Mouse (Mus musculus): ENCODE data around the gene Mmp14. TPM values are rescaled to one million over a fixed set of nuclear protein-coding genes. Genes with fewer than 3 reads are reported as not detected.

Mmp14 gene
- total RNA-seq, 2 experiments from 2014 or later, result 215 to 216 TPM

GRCm38 (mm10) chr14:54471467-54471866 is 40.1 kb downstream of the Mmp14 start:
- no peak for DNase-seq (ENCODE audit: low spot score in 2 of 2)

- no peak for DNase-seq (ENCODE audit: low spot score in 2 of 2)
Measured at GRCm38 (mm10) chr14:54472671-54473070, 41.3 kb downstream of the Mmp14 start.

GRCm38 (mm10) chr14:54474744-54475143 is 43.3 kb downstream of the Mmp14 start:
- DNase-seq (ENCODE audit: low spot score in 2 of 2), result no peak

- DNase-seq (ENCODE audit: low spot score in 2 of 2), result no peak
Measured at GRCm38 (mm10) chr14:54475941-54476844, 44.8 kb downstream of the Mmp14 start, which contains the start of gene Rem2. Gene Rem2, plus strand, starts transcription at chr14:54476100.

DNA sequence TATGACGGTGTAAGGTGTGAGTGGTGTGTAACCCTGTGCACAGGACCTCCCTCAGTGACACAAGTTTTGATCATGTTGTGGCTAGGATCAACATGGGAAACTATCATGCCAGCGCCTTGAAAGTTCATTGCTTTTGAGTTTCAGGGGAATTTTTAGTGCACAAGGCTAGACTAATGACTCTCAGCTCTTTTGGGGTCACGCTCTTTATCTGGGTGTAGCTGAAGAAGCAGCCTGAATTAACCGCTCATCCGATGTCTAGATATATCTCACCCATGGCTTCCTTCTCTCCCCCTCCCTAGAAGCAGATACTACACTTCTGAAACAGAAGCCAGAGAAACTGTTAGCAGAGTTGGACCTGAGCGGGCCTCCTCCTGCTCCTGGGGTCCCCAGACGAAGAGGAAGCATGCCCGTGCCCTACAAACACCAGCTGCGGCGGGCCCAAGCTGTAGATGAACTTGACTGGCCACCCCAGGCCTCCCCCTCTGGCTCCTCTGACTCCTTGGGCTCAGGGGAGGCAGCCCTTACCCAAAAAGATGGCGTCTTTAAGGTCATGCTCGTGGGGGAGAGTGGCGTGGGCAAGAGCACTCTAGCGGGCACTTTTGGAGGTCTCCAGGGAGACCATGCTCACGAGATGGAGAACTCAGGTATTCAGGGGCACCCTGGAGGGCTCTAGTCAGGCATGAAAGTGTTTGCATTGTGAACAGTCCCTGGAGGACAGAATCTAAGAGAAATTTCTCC is 45.9 kb downstream of the Mmp14 start:
- DNase-seq (ENCODE audit: low spot score in 2 of 2), result no peak

- DNase-seq (ENCODE audit: low spot score in 2 of 2), result no peak
Measured at GRCm38 (mm10) chr14:54479451-54479920, 48.1 kb downstream of the Mmp14 start.

GRCm38 (mm10) chr14:54480673-54481072 is 49.3 kb downstream of the Mmp14 start:
- no peak for DNase-seq (ENCODE audit: low spot score in 2 of 2)

DNA sequence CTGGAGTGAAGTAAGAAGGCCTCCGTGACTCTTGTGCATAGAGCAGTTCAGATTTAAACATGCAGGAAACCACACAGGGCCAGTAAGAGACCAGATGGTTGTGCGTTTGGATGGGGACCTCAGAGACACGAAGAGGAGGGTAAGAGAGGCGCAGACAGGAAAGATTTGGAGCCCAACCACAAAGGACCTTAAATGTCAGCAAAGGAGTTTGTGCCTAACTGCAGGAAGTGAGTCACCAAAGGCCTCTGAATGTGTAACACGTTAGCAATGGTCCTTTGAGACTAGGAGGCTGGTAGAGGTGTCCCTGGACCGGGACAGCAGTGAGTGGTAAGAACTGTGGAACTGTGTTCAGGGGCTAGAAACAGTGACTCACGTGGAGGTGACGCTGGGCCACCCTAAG is 50.0 kb downstream of the Mmp14 start:
- DNase-seq (ENCODE audit: low spot score in 2 of 2), result no peak

DNA sequence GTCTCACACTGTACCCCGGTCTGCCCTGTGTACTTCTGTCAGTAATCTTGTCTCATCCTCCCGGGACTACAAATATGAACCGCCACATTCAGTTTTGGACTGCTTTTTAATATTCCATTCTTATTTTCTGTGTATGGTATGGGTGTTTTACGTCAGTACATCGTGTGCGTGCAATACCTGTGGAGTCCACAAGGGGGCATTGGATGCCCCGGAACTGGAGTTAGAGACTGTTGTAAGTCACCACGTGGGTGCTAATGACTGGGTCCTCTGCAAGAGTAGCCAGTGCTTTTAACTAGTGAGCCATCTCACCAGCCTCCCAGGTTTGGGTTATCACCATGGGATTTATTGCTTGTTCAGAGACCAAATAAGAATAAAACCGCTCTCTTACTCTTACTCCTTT is 51.1 kb downstream of the Mmp14 start:
- no peak for DNase-seq (ENCODE audit: low spot score in 2 of 2)

GRCm38 (mm10) chr14:54485899-54486298 is 54.5 kb downstream of the Mmp14 start:
- no peak for DNase-seq (ENCODE audit: low spot score in 2 of 2)

DNA sequence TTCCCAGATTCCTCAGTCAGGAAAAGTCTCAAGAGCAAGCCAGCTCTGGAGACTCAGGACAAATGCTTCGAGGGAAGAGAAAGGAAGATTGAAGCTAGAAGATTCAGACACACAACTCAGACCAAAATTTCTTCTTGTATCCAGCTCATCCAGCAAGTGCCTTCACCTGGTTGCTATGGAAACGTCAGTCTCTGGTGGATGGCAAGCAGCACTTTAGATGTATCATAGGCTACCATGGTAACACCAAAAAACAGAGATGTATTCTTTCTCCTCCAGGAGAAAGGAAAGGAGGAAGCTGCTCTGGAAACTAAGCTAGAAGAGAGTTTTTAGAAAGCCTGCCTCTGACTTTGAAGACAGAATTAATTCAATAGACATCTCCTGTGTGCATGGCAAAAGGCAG is 56.3 kb downstream of the Mmp14 start:
- DNase-seq (ENCODE audit: low spot score in 2 of 2), result no peak

- no peak for DNase-seq (ENCODE audit: low spot score in 2 of 2)
Measured at GRCm38 (mm10) chr14:54488350-54488749, 56.9 kb downstream of the Mmp14 start.

DNA sequence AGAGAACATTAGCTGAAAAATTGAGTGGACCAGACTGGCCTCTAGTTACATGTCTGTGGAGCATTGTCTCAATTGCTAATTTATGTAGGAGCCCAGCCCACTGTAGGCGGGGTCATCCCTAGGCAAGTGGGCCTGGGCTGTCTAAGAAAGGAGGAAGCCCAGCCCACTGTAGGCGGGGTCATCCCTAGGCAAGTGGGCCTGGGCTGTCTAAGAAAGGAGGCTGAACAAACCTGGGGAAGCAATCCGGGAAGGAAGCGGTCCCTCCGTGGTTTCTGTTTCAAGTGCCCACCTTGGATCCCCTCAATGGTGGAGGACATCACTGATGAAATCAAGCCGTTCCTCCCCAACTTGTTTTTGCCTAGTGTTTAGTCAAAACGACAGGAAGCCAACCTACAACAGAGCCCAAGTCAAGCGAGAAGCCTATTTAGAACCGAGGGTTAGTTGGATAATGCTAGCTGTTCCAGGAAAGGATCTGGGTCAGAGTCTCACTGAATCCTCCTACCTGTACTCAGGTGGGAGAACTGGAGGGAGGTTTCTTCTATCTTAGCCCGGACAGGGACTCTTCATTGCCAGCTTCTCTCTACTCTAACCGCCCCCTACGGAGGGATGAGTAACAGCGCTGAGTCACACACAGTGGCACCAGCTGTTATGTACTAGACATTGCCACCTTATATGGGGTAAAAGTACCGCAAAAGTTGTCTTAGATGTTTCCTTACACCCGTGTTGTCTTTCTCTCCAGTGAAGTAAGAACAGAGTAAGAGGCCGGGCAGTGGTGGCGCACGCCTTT is 61.1 kb downstream of the Mmp14 start:
- no peak for DNase-seq (ENCODE audit: low spot score in 2 of 2)

GRCm38 (mm10) chr14:54493236-54493635 is 61.8 kb downstream of the Mmp14 start:
- DNase-seq (ENCODE audit: low spot score in 2 of 2), result no peak

GRCm38 (mm10) chr14:54494234-54494633 is 62.8 kb downstream of the Mmp14 start:
- no peak for DNase-seq (ENCODE audit: low spot score in 2 of 2)

Other genes starting within 250 kb of the Mmp14 start
- 100 to 1,000 TPM; 195 to 211 TPM for gene Dad1, start 177.5 kb upstream of the Mmp14 start, total RNA-seq (2021)
- gene Abhd4, start 177.4 kb upstream of the Mmp14 start, total RNA-seq (2021), result 100 to 1,000 TPM; 351 to 353 TPM
- not detected for gene Olfr49, start 146.7 kb upstream of the Mmp14 start, total RNA-seq (2021)
- 100 to 1,000 TPM; 147 to 149 TPM for gene Oxa1l, start 70.8 kb upstream of the Mmp14 start, total RNA-seq (2021)
- 10 to 100 TPM in 1 of 2 experiments, 1 to 10 TPM in 1; 8.0 to 18.2 TPM for gene Slc7a7, start 13.8 kb upstream of the Mmp14 start, total RNA-seq (2021)
- gene Mrpl52, start 4.7 kb upstream of the Mmp14 start, total RNA-seq (2021), result 100 to 1,000 TPM; 219 to 235 TPM
- 10 to 100 TPM; 77.0 to 88.0 TPM for gene Lrp10, start 32.5 kb downstream of the Mmp14 start, total RNA-seq (2021)
- gene Rem2, start 44.5 kb downstream of the Mmp14 start, total RNA-seq (2021), result 1 to 10 TPM; 1.6 to 2.3 TPM
- gene Prmt5, start 85.9 kb downstream of the Mmp14 start, total RNA-seq (2021), result 10 to 100 TPM; 47.0 to 51.8 TPM
- 10 to 100 TPM; 45.6 to 52.5 TPM for gene Haus4, start 123.0 kb downstream of the Mmp14 start, total RNA-seq (2021)
- gene Ajuba, start 145.9 kb downstream of the Mmp14 start, total RNA-seq (2021), result 10 to 100 TPM; 27.3 to 27.5 TPM
- 1 to 10 TPM; 6.4 to 7.8 TPM for gene 4931414P19Rik, start 174.4 kb downstream of the Mmp14 start, total RNA-seq (2021)
- gene Psmb5, start 186.4 kb downstream of the Mmp14 start, total RNA-seq (2021), result 100 to 1,000 TPM; 219 to 220 TPM
- not detected for gene Psmb11, start 189.8 kb downstream of the Mmp14 start, total RNA-seq (2021)
- gene Gm17606, start 209.3 kb downstream of the Mmp14 start, total RNA-seq (2021), result not detected
- gene Cdh24, start 209.8 kb downstream of the Mmp14 start, total RNA-seq (2021), result 1 to 10 TPM; 4.0 to 5.2 TPM

Measured in adrenal gland, postnatal 4 days (tissue).